Mouse (Mus musculus): Measurements from ENCODE around the gene Gm266. TPM values are rescaled to one million over a fixed set of nuclear protein-coding genes. Genes with fewer than 3 reads are reported as not detected.

The Gm266 gene
- polyA plus RNA-seq, 1 experiment = 1.5 TPM

GRCm38 (mm10) chr12:111472886-111473285, 12.7 kb downstream of the Gm266 start:
- Histone ChIP-seq H3ac (ENCODE audit: control insufficient read depth, insufficient read length) (no peak overlapping the region), H3K36me3 (ENCODE audit: control insufficient read depth, insufficient read depth) (no peaks in the 10 kb centered on the region), H3K79me2 (ENCODE audit: control insufficient read depth, insufficient read depth) (no peaks in the 10 kb centered on the region), H3K4me3 (no peak overlapping the region), H3K27me3 (ENCODE audit: control insufficient read depth, insufficient read depth, insufficient read length) (no peaks in the 10 kb centered on the region), H3K4me2 (ENCODE audit: low read depth) (no peak overlapping the region)
- TF ChIP-seq POLR2A (IDR thresholded peaks at IDR 0.05; ENCODE audit: insufficient read length, low read depth) (no peak), TCF3 (IDR thresholded peaks at IDR 0.05; ENCODE audit: insufficient read length, low read depth) (no peak), MYOG (IDR thresholded peaks at IDR 0.05; ENCODE audit: control insufficient read depth in 1 of 3, insufficient read depth in 1 of 3, insufficient read length in 2 of 3, low read depth in 2 of 3) (peak in 1 of 3 experiments; percentile 39), MYOD1 (IDR thresholded peaks at IDR 0.05; ENCODE audit: control insufficient read depth in 1 of 3, insufficient read length in 2 of 3, low read depth in 2 of 3) (peak in 2 of 3 experiments; percentile 31 to 39), SRF (IDR thresholded peaks at IDR 0.05; ENCODE audit: control insufficient read depth, insufficient read length, low read depth) (no peak)

GRCm38 (mm10) chr12:111471721-111472120, 13.9 kb downstream of the Gm266 start:
- H3K27me3 ChIP-seq (ENCODE audit: control insufficient read depth, insufficient read depth, insufficient read length) = no peaks in the 10 kb centered on the region

GRCm38 (mm10) chr12:111471119-111471518, 14.5 kb downstream of the Gm266 start:
- H3K36me3 ChIP-seq (ENCODE audit: control insufficient read depth, insufficient read depth) = no peaks in the 10 kb centered on the region
- no peaks in the 10 kb centered on the region for H3K27me3 ChIP-seq (ENCODE audit: control insufficient read depth, insufficient read depth, insufficient read length)
- TF ChIP-seq CEBPB (IDR thresholded peaks at IDR 0.05; ENCODE audit: insufficient read depth, poor library complexity, severe bottlenecking) (peak; percentile 78), MYOD1 (IDR thresholded peaks at IDR 0.05; ENCODE audit: control insufficient read depth in 1 of 3, insufficient read length in 2 of 3, low read depth in 2 of 3) (no peak), USF1 (IDR thresholded peaks at IDR 0.05; ENCODE audit: low read depth) (no peak)
- H3K79me2 ChIP-seq (ENCODE audit: control insufficient read depth, insufficient read depth) = no peaks in the 10 kb centered on the region
- no peak overlapping the region for H3K4me3 ChIP-seq
- no peak overlapping the region for H3ac ChIP-seq (ENCODE audit: control insufficient read depth, insufficient read length)
- no peak overlapping the region for H3K4me2 ChIP-seq (ENCODE audit: low read depth)

More at GRCm38 (mm10) chr12:111471721-111472120, 13.9 kb downstream of the Gm266 start:
- Histone ChIP-seq H3ac (ENCODE audit: control insufficient read depth, insufficient read length) (no peak overlapping the region), H3K4me3 (no peak overlapping the region), H3K36me3 (ENCODE audit: control insufficient read depth, insufficient read depth) (no peaks in the 10 kb centered on the region), H3K4me2 (ENCODE audit: low read depth) (no peak overlapping the region), H3K79me2 (ENCODE audit: control insufficient read depth, insufficient read depth) (no peaks in the 10 kb centered on the region)
- TF ChIP-seq TCF3 (IDR thresholded peaks at IDR 0.05; ENCODE audit: insufficient read length, low read depth) = no peak
- TF ChIP-seq TCF12 (IDR thresholded peaks at IDR 0.05; ENCODE audit: insufficient read depth, poor library complexity, severe bottlenecking) = no peak
- TF ChIP-seq MYOG (IDR thresholded peaks at IDR 0.05; ENCODE audit: control insufficient read depth in 1 of 3, insufficient read depth in 1 of 3, insufficient read length in 2 of 3, low read depth in 2 of 3) = no peak
- no peak for TF ChIP-seq POLR2AphosphoS2 (IDR thresholded peaks at IDR 0.05; ENCODE audit: insufficient read length, low read depth)

- no peak overlapping the region for H3K4me2 ChIP-seq (ENCODE audit: low read depth)
- TF ChIP-seq POLR2A (IDR thresholded peaks at IDR 0.05; ENCODE audit: insufficient read length, low read depth) (no peak), CEBPB (IDR thresholded peaks at IDR 0.05; ENCODE audit: insufficient read depth, poor library complexity, severe bottlenecking) (no peak), MYOD1 (IDR thresholded peaks at IDR 0.05; ENCODE audit: control insufficient read depth in 1 of 3, insufficient read length in 2 of 3, low read depth in 2 of 3) (no peak), REST (IDR thresholded peaks at IDR 0.05; ENCODE audit: insufficient read depth, insufficient read length) (no peak), MAX (IDR thresholded peaks at IDR 0.05; ENCODE audit: low read depth) (no peak), SRF (IDR thresholded peaks at IDR 0.05; ENCODE audit: control insufficient read depth, insufficient read length, low read depth) (no peak)
- H3K27me3 ChIP-seq (ENCODE audit: control insufficient read depth, insufficient read depth, insufficient read length) = no peaks in the 10 kb centered on the region
- H3ac ChIP-seq (ENCODE audit: control insufficient read depth, insufficient read length) = no peak overlapping the region
- no peak overlapping the region for H3K4me3 ChIP-seq
- no peaks in the 10 kb centered on the region for H3K36me3 ChIP-seq (ENCODE audit: control insufficient read depth, insufficient read depth)
- no peaks in the 10 kb centered on the region for H3K79me2 ChIP-seq (ENCODE audit: control insufficient read depth, insufficient read depth)
These were observed 16.1 kb downstream of the Gm266 start for GRCm38 (mm10) chr12:111469507-111469906.

- no peaks in the 10 kb centered on the region for H3K36me3 ChIP-seq (ENCODE audit: control insufficient read depth, insufficient read depth)
- no peak overlapping the region for H3K4me3 ChIP-seq
- no peak overlapping the region for H3K4me2 ChIP-seq (ENCODE audit: low read depth)
- TF ChIP-seq SRF (IDR thresholded peaks at IDR 0.05; ENCODE audit: control insufficient read depth, insufficient read length, low read depth) (no peak), POLR2A (IDR thresholded peaks at IDR 0.05; ENCODE audit: insufficient read length, low read depth) (no peak), TCF12 (IDR thresholded peaks at IDR 0.05; ENCODE audit: insufficient read depth, poor library complexity, severe bottlenecking) (no peak), MYOG (IDR thresholded peaks at IDR 0.05; ENCODE audit: control insufficient read depth in 1 of 3, insufficient read depth in 1 of 3, insufficient read length in 2 of 3, low read depth in 2 of 3) (no peak), POLR2AphosphoS2 (IDR thresholded peaks at IDR 0.05; ENCODE audit: insufficient read length, low read depth) (no peak), CEBPB (IDR thresholded peaks at IDR 0.05; ENCODE audit: insufficient read depth, poor library complexity, severe bottlenecking) (no peak), REST (IDR thresholded peaks at IDR 0.05; ENCODE audit: insufficient read depth, insufficient read length) (no peak)
- no peak overlapping the region for H3ac ChIP-seq (ENCODE audit: control insufficient read depth, insufficient read length)
- no peaks in the 10 kb centered on the region for H3K79me2 ChIP-seq (ENCODE audit: control insufficient read depth, insufficient read depth)
- H3K27me3 ChIP-seq (ENCODE audit: control insufficient read depth, insufficient read depth, insufficient read length) = no peaks in the 10 kb centered on the region
These were observed 17.4 kb downstream of the Gm266 start for GRCm38 (mm10) chr12:111468206-111468605.

GRCm38 (mm10) chr12:111466369-111466768, 19.3 kb downstream of the Gm266 start:
- no peaks in the 10 kb centered on the region for H3K27me3 ChIP-seq (ENCODE audit: control insufficient read depth, insufficient read depth, insufficient read length)
- no peak overlapping the region for H3ac ChIP-seq (ENCODE audit: control insufficient read depth, insufficient read length)
- no peaks in the 10 kb centered on the region for H3K79me2 ChIP-seq (ENCODE audit: control insufficient read depth, insufficient read depth)
- no peak overlapping the region for H3K4me2 ChIP-seq (ENCODE audit: low read depth)
- no peak for TF ChIP-seq MYOD1 (IDR thresholded peaks at IDR 0.05; ENCODE audit: control insufficient read depth in 1 of 3, insufficient read length in 2 of 3, low read depth in 2 of 3)
- no peak for TF ChIP-seq SRF (IDR thresholded peaks at IDR 0.05; ENCODE audit: control insufficient read depth, insufficient read length, low read depth)
- TF ChIP-seq MYOG (IDR thresholded peaks at IDR 0.05; ENCODE audit: control insufficient read depth in 1 of 3, insufficient read depth in 1 of 3, insufficient read length in 2 of 3, low read depth in 2 of 3) = peak in 1 of 3 experiments; percentile 52
- no peak for TF ChIP-seq POLR2A (IDR thresholded peaks at IDR 0.05; ENCODE audit: insufficient read length, low read depth)
- TF ChIP-seq POLR2AphosphoS2 (IDR thresholded peaks at IDR 0.05; ENCODE audit: insufficient read length, low read depth) = no peak
- H3K4me3 ChIP-seq = no peak overlapping the region
- H3K36me3 ChIP-seq (ENCODE audit: control insufficient read depth, insufficient read depth) = no peaks in the 10 kb centered on the region

Measured in myocyte (in vitro differentiated cells).